Mouse (Mus musculus) embryonic facial prominence, embryonic 14.5 days (tissue): ENCODE measurements around the gene H2al1d. TPM values are rescaled to one million over a fixed set of nuclear protein-coding genes. Genes with fewer than 3 reads are reported as not detected.
A peak's percentile ranks its signal among the peaks of the same experiment; 100 is the strongest.

Experiments used
- ATAC-seq: fragments of 200-750 bp; cut with Nextera tagmentation; 2 replicates; pipeline ENCODE4 v1.8.0; 2017; ENCODE audit warnings: low read depth, moderate number of reproducible peaks, moderate TSS enrichment
- DNase-seq: peaks from one replicate; pipeline ENCODE4 v3.0.0-alpha.2; 2015; ENCODE audit warnings: low spot score
- H3K27ac ChIP-seq: fragments of 300-500 bp; sonication (generic); replicated peaks from 2 replicates; pipeline ENCODE4 v1.5.1; 2014; ENCODE audit warnings: low read depth, mild to moderate bottlenecking, low read length, moderate library complexity
- H3K27me3 ChIP-seq: fragments of 300-500 bp; sonication (generic); replicated peaks from 2 replicates; pipeline ENCODE4 v1.6.1; 2014; ENCODE audit warnings: low read length; ENCODE audit not compliant: control insufficient read depth, insufficient read depth
- H3K36me3 ChIP-seq: fragments of 300-500 bp; sonication (generic); 2 replicates; pipeline ENCODE4 v1.6.1; 2014; ENCODE audit warnings: low read length, mixed read lengths; ENCODE audit not compliant: control insufficient read depth, insufficient read depth
- H3K4me1 ChIP-seq: fragments of 300-500 bp; sonication (generic); 2 replicates; pipeline ENCODE4 v1.6.1; 2014; ENCODE audit warnings: antibody characterized with exemption, low read length; ENCODE audit not compliant: control insufficient read depth, insufficient read depth
- H3K4me2 ChIP-seq: fragments of 300-500 bp; sonication (generic); 2 replicates; pipeline ENCODE4 v1.6.1; 2014; ENCODE audit warnings: low read depth, mild to moderate bottlenecking, low read length, moderate library complexity, mixed read lengths
- H3K4me3 ChIP-seq: fragments of 300-500 bp; sonication (generic); 2 replicates; pipeline ENCODE4 v1.5.1; 2014; ENCODE audit warnings: low read depth, mild to moderate bottlenecking, low read length
- H3K9ac ChIP-seq: fragments of 300-500 bp; sonication (generic); 2 replicates; pipeline ENCODE4 v1.6.1; 2014; ENCODE audit warnings: low read depth, mild to moderate bottlenecking, low read length, moderate library complexity, mixed read lengths
- H3K9me3 ChIP-seq: fragments of 300-500 bp; sonication (generic); 2 replicates; pipeline ENCODE4 v1.6.1; 2016; ENCODE audit warnings: low read length; ENCODE audit not compliant: control insufficient read depth
- WGBS: fragments of 180-500 bp; shearing (Covaris S2); extraction: QIAGEN DNeasy Blood & Tissue Kit; methylation state at CpG from one replicate; pipeline ENCODE4 v1.1.7; 2014; 5-methylcytosine and 5-hydroxymethylcytosine counted together
- polyA plus RNA-seq: library from polyadenylated mRNA; unstranded; fragments of >200 nt; fragmentation: Nextera tagmentation; extraction: Ambion mirVana; gene quantifications from 2 replicates; pipeline ENCODE4 v1.2.1, GENCODE M21; 2014

H2al1d gene
- polyA plus RNA-seq, 1 experiment from 2014 or later, result not detected

- peak; percentile 76 for DNase-seq
- ATAC-seq, result no peak
- H3K4me1 ChIP-seq, result 0 out of 2 replicates have a peak, but pooled peaks cover 6% of the 10 kb centered on the region
- no peak overlapping the region for H3K27ac ChIP-seq
- no peak overlapping the region for H3K4me3 ChIP-seq
- 39% methylated on average over 9 of the region's 9 CpGs for WGBS
- H3K9me3 ChIP-seq, result no peaks in the 10 kb centered on the region
- no peak overlapping the region for H3K9ac ChIP-seq
- no peaks in the 10 kb centered on the region for H3K36me3 ChIP-seq
- H3K4me2 ChIP-seq, result peak overlapping the region; percentile 23; the same call in 1 of the 2 replicates
- peaks cover 15% of the 10 kb centered on the region for H3K27me3 ChIP-seq
Observed at GRCm38 (mm10) chrX:11345762-11346161, 37.1 kb downstream of the H2al1d start.

- Histone ChIP-seq H3K27ac (no peak overlapping the region), H3K9ac (no peak overlapping the region), H3K9me3 (no peaks in the 10 kb centered on the region), H3K27me3 (peaks cover 17% of the 10 kb centered on the region), H3K36me3 (no peaks in the 10 kb centered on the region), H3K4me2 (no peak overlapping the region), H3K4me1 (0 out of 2 replicates have a peak, but pooled peaks cover 6% of the 10 kb centered on the region), H3K4me3 (no peak overlapping the region)
- 84% methylated on average over 3 of the region's 3 CpGs for WGBS
- DNase-seq (no peak), ATAC-seq (no peak)
Observed at GRCm38 (mm10) chrX:11346756-11347155, 38.1 kb downstream of the H2al1d start.

Other genes starting within 250 kb of the H2al1d start
- not detected in 2 replicates for gene H2al1a, start 9.6 kb upstream of the H2al1d start, polyA plus RNA-seq
- not detected in 2 replicates for gene H2al1b, start 6.4 kb upstream of the H2al1d start, polyA plus RNA-seq
- not detected in 2 replicates for gene H2al1c, start 3.2 kb upstream of the H2al1d start, polyA plus RNA-seq
- gene H2al1e, start 3.1 kb downstream of the H2al1d start, polyA plus RNA-seq, result not detected in 2 replicates
- gene H2al1f, start 6.3 kb downstream of the H2al1d start, polyA plus RNA-seq, result not detected in 2 replicates
- gene H2al1g, start 9.4 kb downstream of the H2al1d start, polyA plus RNA-seq, result not detected in 2 replicates
- gene H2al1h, start 12.7 kb downstream of the H2al1d start, polyA plus RNA-seq, result not detected in 2 replicates
- gene H2al1i, start 15.8 kb downstream of the H2al1d start, polyA plus RNA-seq, result not detected in 2 replicates
- not detected in 2 replicates for gene H2al1j, start 19.0 kb downstream of the H2al1d start, polyA plus RNA-seq